Mouse (Mus musculus) heart, postnatal 25 days (tissue): ENCODE measurements around the gene Ift22. TPM values are rescaled to one million over a fixed set of nuclear protein-coding genes. Genes with fewer than 3 reads are reported as not detected.
"Not testable (repeated sequence)": the region's sequence is repeated elsewhere in the genome, so short reads cannot be mapped to it uniquely, and the experiment has no call there.

Experiments
- DNase-seq: peaks from one replicate; pipeline ENCODE4 v3.0.0; 2022; ENCODE audit warnings: low spot score
- intact Hi-C: fragments of 180-260 bp; cut with DNase I; formaldehyde crosslinking; loops from one replicate; pipeline ENCODE4 v1.15.1; 2025
- total RNA-seq, 2 experiments: library from RNA; stranded (reverse); gene quantifications; 2 replicates each; pipeline ENCODE4 v1.2.3; 2021

The Ift22 gene
- total RNA-seq, 2 experiments from 2014 or later = 8.8 to 8.9 TPM

GRCm38 (mm10) chr5:136904621-136905020 lies 3.3 kb upstream of the Ift22 start:
- DNase-seq = no peak
- intact Hi-C loops = no loop called here

- intact Hi-C loops = no loop called here
- DNase-seq = no peak
Observed at GRCm38 (mm10) chr5:136905630-136906029, 2.3 kb upstream of the Ift22 start.

- intact Hi-C loops = no loop called here
- DNase-seq = no peak
Observed at GRCm38 (mm10) chr5:136907587-136907986, 363 bp upstream of the Ift22 start.

- intact Hi-C loops = no loop called here
- DNase-seq = no peak
Observed at GRCm38 (mm10) chr5:136914183-136914582, 6.2 kb downstream of the Ift22 start.

- intact Hi-C loops = no loop called here
- no peak for DNase-seq
Observed at GRCm38 (mm10) chr5:136917613-136918242, 9.8 kb downstream of the Ift22 start.

- intact Hi-C loops = no loop called here
- peak; percentile 59 for DNase-seq
Observed at GRCm38 (mm10) chr5:136918655-136919472, 10.9 kb downstream of the Ift22 start.

GRCm38 (mm10) chr5:136919546-136920301 lies 11.8 kb downstream of the Ift22 start:
- intact Hi-C loops = no loop called here
- DNase-seq = no peak

- intact Hi-C loops = no loop called here
- no peak for DNase-seq
Observed at GRCm38 (mm10) chr5:136922830-136923229, 14.9 kb downstream of the Ift22 start.

- intact Hi-C loops = no loop called here
- no peak for DNase-seq
Observed at GRCm38 (mm10) chr5:136923751-136924478, 16.0 kb downstream of the Ift22 start.

GRCm38 (mm10) chr5:136929073-136929472 lies 21.1 kb downstream of the Ift22 start:
- peak; percentile 33 for DNase-seq
- intact Hi-C loops = loop anchor here (1.0 kb wide), 1 partner anchor 41 kb away; no protein-coding TSS in a partner anchor

- intact Hi-C loops = loop anchor here (10.0 kb wide), 1 partner anchor 173 kb away; no protein-coding TSS in a partner anchor
Observed at GRCm38 (mm10) chr5:136931896-136932295, 23.9 kb downstream of the Ift22 start.

GRCm38 (mm10) chr5:136932956-136933355 lies 25.0 kb downstream of the Ift22 start:
- no peak for DNase-seq
- intact Hi-C loops = loop anchor here (10.0 kb wide), 1 partner anchor 172 kb away; no protein-coding TSS in a partner anchor

More at GRCm38 (mm10) chr5:136931896-136932295, 23.9 kb downstream of the Ift22 start:
- no peak for DNase-seq

- DNase-seq = no peak
- intact Hi-C loops = loop anchor here (10.0 kb wide), 1 partner anchor 171 kb away; no protein-coding TSS in a partner anchor
Observed at GRCm38 (mm10) chr5:136933930-136934329, 26.0 kb downstream of the Ift22 start.

- intact Hi-C loops = loop anchor here (10.0 kb wide), 1 partner anchor 169 kb away; no protein-coding TSS in a partner anchor
- DNase-seq = no peak
Observed at GRCm38 (mm10) chr5:136935905-136936695, 28.1 kb downstream of the Ift22 start.

- no peak for DNase-seq
- intact Hi-C loops = loop anchor here (10.0 kb wide), 1 partner anchor 168 kb away; no protein-coding TSS in a partner anchor
Observed at GRCm38 (mm10) chr5:136936750-136937149, 28.8 kb downstream of the Ift22 start.

GRCm38 (mm10) chr5:136937621-136938020 lies 29.7 kb downstream of the Ift22 start:
- intact Hi-C loops = loop anchor here (10.0 kb wide), 1 partner anchor 167 kb away; no protein-coding TSS in a partner anchor
- no peak for DNase-seq

GRCm38 (mm10) chr5:136939284-136939683 lies 31.3 kb downstream of the Ift22 start:
- no peak for DNase-seq
- intact Hi-C loops = loop anchor here (10.0 kb wide), 1 partner anchor 166 kb away; no protein-coding TSS in a partner anchor

- intact Hi-C loops, DNase-seq: not testable (repeated sequence)
Observed at GRCm38 (mm10) chr5:136940029-136940428, 32.1 kb downstream of the Ift22 start.
